Mouse (Mus musculus): Measurements from ENCODE around the gene Clcn1. TPM values are rescaled to one million over a fixed set of nuclear protein-coding genes. Genes with fewer than 3 reads are reported as not detected.

Gene Clcn1
- polyA plus RNA-seq, 1 experiment from 2014 or later, result 0.29 TPM

DNA sequence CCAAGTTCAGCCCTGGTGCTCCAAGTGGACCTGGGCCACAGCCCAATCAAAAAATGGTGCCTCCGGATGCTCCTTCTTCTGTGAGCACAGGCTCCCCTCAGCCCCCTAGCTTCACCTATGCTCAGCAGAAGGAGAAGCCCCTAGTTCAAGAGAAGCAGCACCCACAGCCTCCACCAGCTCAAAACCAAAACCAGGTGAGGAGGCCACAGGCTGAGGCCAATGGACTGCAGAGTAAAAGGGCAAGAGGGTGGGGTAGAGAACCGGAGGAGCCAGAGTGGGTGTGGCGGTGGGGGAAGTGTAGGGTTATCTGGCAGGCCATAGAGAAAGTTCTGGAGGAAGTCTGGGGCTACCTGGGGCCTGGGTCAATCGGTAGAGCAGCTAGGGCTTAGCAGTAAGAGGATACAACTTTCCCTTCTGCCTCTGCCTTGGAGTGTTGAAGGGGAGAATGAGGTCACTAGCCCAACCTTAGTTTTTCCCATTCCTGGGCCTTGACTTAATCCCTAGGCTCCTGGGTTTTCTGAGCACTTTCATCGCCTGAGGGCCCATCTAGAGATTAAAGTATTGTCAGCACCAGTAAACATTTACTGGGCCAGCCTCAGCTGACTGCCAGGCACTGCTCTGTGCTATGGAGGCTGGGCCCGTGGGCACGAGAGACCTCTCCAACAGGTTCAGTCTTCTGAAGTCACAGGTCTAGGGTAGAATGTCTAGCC is 65.4 kb downstream of the Clcn1 start:
- DNase-seq (ENCODE audit: low spot score), result no peak
- ATAC-seq (replicated peaks; ENCODE audit: low FRiP score, low read depth), result no peak
- H3K4me3 ChIP-seq (replicated peaks; ENCODE audit: low read depth, low read length), result peak overlapping the region; percentile 80
- H3K27me3 ChIP-seq (ENCODE audit: insufficient read depth, low read length), result no peaks in the 10 kb centered on the region
- TF ChIP-seq CTCF (IDR thresholded peaks at IDR 0.05; ENCODE audit: low read depth), result no peak
- 62% methylated on average over 7 of the region's 7 CpGs for WGBS
- H3K27ac ChIP-seq, result no peak overlapping the region; the same call in 1 of the 2 replicates
- H3K4me1 ChIP-seq (replicated peaks; ENCODE audit: insufficient read depth, low read length), result peaks cover 38% of the 10 kb centered on the region
- H3K9ac ChIP-seq (ENCODE audit: low read depth, low read length), result peak overlapping the region; percentile 91; the same call in 1 of the 2 replicates
- peak overlapping the region; percentile 85 for H3K4me2 ChIP-seq (ENCODE audit: low read length)
- H3K9me3 ChIP-seq (replicated peaks; ENCODE audit: low read length), result no peaks in the 10 kb centered on the region
- H3K36me3 ChIP-seq (ENCODE audit: insufficient read depth, low read length), result peaks cover 18% of the 10 kb centered on the region

DNA sequence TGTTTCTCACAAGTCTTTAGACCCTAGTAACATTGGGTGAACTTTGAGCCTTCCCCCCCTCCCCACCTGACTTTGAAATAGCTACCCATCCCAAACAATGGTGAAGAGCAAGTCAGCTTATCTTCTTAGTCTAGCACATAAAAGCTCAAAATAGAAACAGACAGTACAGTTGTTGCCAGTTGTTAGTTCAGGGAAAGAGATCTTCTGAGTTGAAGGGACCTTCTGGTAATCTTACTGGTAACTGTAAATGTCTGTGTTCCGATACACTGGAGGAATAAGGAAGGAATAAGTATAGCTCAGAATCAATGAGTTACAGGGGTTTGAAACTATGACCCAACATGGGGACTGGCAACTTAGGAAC is 66.0 kb downstream of the Clcn1 start:
- TF ChIP-seq CTCF (IDR thresholded peaks at IDR 0.05; ENCODE audit: low read depth), result no peak
- H3K4me3 ChIP-seq (replicated peaks; ENCODE audit: low read depth, low read length), result no peak overlapping the region
- H3K9ac ChIP-seq (ENCODE audit: low read depth, low read length), result no peak overlapping the region
- DNase-seq (ENCODE audit: low spot score), result no peak
- H3K36me3 ChIP-seq (ENCODE audit: insufficient read depth, low read length), result peaks cover 23% of the 10 kb centered on the region
- H3K27me3 ChIP-seq (ENCODE audit: insufficient read depth, low read length), result no peaks in the 10 kb centered on the region
- no peak overlapping the region; the same call in 1 of the 2 replicates for H3K27ac ChIP-seq
- peak overlapping the region; percentile 85 for H3K4me2 ChIP-seq (ENCODE audit: low read length)
- WGBS, result 85% methylated on average over 1 of the region's 1 CpGs
- ATAC-seq (replicated peaks; ENCODE audit: low FRiP score, low read depth), result no peak
- H3K9me3 ChIP-seq (replicated peaks; ENCODE audit: low read length), result no peaks in the 10 kb centered on the region
- H3K4me1 ChIP-seq (replicated peaks; ENCODE audit: insufficient read depth, low read length), result peaks cover 38% of the 10 kb centered on the region

DNA sequence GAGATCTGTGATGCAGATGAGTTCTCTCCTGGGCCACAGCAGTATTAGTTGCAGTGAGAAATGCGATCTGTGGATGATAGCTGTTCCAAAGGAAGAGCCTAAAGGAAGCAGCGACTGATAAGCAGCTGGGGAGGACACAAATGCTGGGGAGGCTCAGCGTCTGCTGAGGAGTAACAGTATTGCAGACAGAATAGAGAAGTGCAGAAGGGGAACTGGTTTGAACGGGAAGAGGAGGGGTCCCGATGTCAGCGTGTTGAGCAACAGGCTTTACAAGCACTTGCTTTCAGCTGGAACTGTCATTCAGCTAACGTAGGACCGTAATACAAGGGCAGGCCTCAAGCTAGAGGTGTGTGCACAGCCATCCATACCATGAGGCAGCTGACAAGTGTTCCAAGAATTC is 66.7 kb downstream of the Clcn1 start:
- no peaks in the 10 kb centered on the region for H3K9me3 ChIP-seq (replicated peaks; ENCODE audit: low read length)

DNA sequence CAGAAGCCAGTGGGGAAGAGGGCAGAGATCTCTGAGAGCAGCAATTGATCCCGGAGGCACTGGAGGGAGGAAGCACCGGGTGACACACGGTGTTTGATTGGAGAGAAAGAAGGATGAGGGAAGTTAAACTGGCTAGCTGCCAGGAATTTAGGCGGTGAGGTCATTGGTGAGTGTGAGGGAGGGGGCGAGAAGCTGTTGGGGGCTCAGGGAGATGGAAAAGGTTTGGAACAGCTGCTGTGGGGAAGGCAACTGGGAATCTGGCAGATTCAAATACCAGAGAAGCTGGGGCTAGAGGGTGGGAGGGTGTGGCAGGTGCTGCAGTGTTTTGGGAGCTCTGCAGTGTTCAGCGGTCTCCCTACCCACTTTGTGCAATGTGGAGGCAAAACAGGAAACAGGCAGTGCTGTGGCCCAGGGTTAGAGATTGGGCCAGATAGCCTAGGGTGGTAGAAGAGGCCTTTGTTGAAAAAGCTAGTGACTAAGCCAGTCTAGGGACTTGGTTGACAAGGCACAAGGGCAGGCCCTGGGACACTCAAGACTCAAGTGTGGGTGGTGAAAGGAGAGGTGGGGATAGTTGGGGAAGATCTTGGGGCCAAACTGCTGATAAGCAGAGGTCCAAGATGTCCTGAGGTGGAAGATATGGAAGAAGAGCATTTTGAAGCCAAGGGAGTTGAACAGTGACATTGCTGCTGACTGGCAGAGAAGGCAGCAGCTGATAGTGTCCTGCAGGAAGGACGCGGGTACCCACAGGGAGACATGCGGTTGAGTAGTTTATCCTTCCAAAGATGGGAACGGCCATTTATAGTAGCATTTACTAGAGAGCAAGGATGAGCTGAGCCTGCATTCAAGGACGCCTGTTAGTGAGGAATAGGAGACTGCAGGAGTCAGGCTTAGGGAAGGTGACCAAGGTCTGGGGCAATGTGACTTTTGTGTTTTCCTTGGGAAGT is 67.9 kb downstream of the Clcn1 start:
- 51% methylated on average over 11 of the region's 11 CpGs for WGBS
- H3K9ac ChIP-seq (ENCODE audit: low read depth, low read length), result no peak overlapping the region
- H3K36me3 ChIP-seq (ENCODE audit: insufficient read depth, low read length), result peaks cover 42% of the 10 kb centered on the region

More for the DNA sequence above, 66.7 kb downstream of the Clcn1 start:
- no peak overlapping the region for H3K4me3 ChIP-seq (replicated peaks; ENCODE audit: low read depth, low read length)
- DNase-seq (ENCODE audit: low spot score), result no peak
- peaks cover 38% of the 10 kb centered on the region for H3K4me1 ChIP-seq (replicated peaks; ENCODE audit: insufficient read depth, low read length)
- no peak overlapping the region for H3K27ac ChIP-seq
- peak overlapping the region; percentile 85; the same call in 1 of the 2 replicates for H3K4me2 ChIP-seq (ENCODE audit: low read length)
- TF ChIP-seq CTCF (IDR thresholded peaks at IDR 0.05; ENCODE audit: low read depth), result no peak
- no peak for ATAC-seq (replicated peaks; ENCODE audit: low FRiP score, low read depth)
- WGBS, result 59% methylated on average over 8 of the region's 8 CpGs
- H3K27me3 ChIP-seq (ENCODE audit: insufficient read depth, low read length), result no peaks in the 10 kb centered on the region
- peaks cover 31% of the 10 kb centered on the region for H3K36me3 ChIP-seq (ENCODE audit: insufficient read depth, low read length)
- H3K9ac ChIP-seq (ENCODE audit: low read depth, low read length), result no peak overlapping the region

DNA sequence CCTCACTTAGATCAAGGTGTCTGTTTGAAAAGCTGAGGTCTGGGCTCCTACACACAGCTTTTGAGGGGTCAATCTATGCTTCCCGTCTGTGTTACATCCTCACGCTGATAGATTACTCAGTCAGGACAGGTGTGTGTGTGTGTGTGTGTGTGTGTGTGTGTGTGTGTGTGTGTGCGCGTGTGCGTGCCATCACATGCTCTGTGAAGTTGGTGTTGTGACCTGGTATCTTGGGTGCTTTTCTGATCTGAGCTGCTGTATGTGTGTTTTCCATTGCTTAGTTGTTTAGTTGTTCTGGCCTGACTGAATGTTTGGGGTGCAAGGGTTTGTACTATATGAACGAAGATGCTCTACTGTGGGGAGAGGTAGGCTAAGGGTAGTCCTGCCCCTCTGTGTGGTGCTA is 68.9 kb downstream of the Clcn1 start:
- H3K36me3 ChIP-seq (ENCODE audit: insufficient read depth, low read length), result peaks cover 51% of the 10 kb centered on the region
- no peak for TF ChIP-seq CTCF (IDR thresholded peaks at IDR 0.05; ENCODE audit: low read depth)
- H3K4me1 ChIP-seq (replicated peaks; ENCODE audit: insufficient read depth, low read length), result peaks cover 38% of the 10 kb centered on the region
- H3K4me2 ChIP-seq (ENCODE audit: low read length), result no peak overlapping the region
- no peaks in the 10 kb centered on the region for H3K9me3 ChIP-seq (replicated peaks; ENCODE audit: low read length)
- H3K9ac ChIP-seq (ENCODE audit: low read depth, low read length), result no peak overlapping the region
- 93% methylated on average over 6 of the region's 6 CpGs for WGBS
- DNase-seq (ENCODE audit: low spot score), result no peak
- no peaks in the 10 kb centered on the region for H3K27me3 ChIP-seq (ENCODE audit: insufficient read depth, low read length)
- no peak overlapping the region for H3K27ac ChIP-seq
- no peak overlapping the region for H3K4me3 ChIP-seq (replicated peaks; ENCODE audit: low read depth, low read length)
- no peak for ATAC-seq (replicated peaks; ENCODE audit: low FRiP score, low read depth)

More for the DNA sequence above, 67.9 kb downstream of the Clcn1 start:
- no peaks in the 10 kb centered on the region for H3K9me3 ChIP-seq (replicated peaks; ENCODE audit: low read length)
- no peak for DNase-seq (ENCODE audit: low spot score)
- no peak overlapping the region for H3K4me3 ChIP-seq (replicated peaks; ENCODE audit: low read depth, low read length)
- H3K27ac ChIP-seq, result no peak overlapping the region
- TF ChIP-seq CTCF (IDR thresholded peaks at IDR 0.05; ENCODE audit: low read depth), result no peak
- no peak for ATAC-seq (replicated peaks; ENCODE audit: low FRiP score, low read depth)
- H3K4me2 ChIP-seq (ENCODE audit: low read length), result peak overlapping the region; percentile 27
- H3K4me1 ChIP-seq (replicated peaks; ENCODE audit: insufficient read depth, low read length), result peaks cover 38% of the 10 kb centered on the region
- H3K27me3 ChIP-seq (ENCODE audit: insufficient read depth, low read length), result no peaks in the 10 kb centered on the region

DNA sequence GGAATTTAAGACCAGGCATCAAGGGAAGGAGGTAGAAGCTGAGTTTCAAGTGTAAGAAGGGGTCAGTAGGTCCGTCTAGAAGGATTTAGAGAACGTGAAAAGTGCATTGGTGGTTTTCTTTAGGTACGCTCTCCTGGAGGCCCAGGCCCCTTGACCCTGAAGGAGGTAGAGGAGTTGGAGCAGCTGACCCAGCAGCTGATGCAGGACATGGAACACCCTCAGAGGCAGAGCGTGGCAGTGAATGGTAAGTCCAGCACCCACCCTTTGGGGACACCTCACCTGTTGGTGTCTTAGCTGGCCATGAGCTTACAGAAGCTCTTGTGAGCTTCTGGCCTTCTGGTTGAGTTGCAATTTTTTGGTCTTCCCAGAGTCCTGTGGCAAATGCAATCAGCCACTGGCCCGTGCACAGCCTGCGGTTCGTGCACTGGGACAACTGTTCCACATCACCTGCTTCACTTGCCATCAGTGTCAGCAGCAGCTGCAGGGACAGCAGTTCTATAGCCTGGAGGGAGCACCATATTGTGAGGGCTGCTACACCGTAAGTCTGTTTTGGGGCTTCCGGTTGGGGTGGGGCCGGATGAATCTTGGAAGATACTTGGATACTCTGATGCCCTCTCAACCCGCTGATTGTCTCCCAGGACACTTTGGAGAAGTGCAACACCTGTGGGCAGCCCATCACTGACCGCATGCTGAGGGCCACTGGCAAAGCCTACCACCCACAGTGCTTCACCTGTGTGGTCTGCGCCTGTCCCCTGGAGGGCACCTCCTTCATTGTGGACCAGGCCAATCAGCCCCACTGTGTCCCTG is 69.5 kb downstream of the Clcn1 start:
- no peaks in the 10 kb centered on the region for H3K9me3 ChIP-seq (replicated peaks; ENCODE audit: low read length)
- no peak overlapping the region for H3K4me2 ChIP-seq (ENCODE audit: low read length)
- 91% methylated on average over 13 of the region's 13 CpGs for WGBS
- H3K27ac ChIP-seq, result no peak overlapping the region
- H3K36me3 ChIP-seq (ENCODE audit: insufficient read depth, low read length), result peaks cover 55% of the 10 kb centered on the region
- no peaks in the 10 kb centered on the region for H3K27me3 ChIP-seq (ENCODE audit: insufficient read depth, low read length)
- H3K4me3 ChIP-seq (replicated peaks; ENCODE audit: low read depth, low read length), result no peak overlapping the region
- peaks cover 35% of the 10 kb centered on the region for H3K4me1 ChIP-seq (replicated peaks; ENCODE audit: insufficient read depth, low read length)
- ATAC-seq (replicated peaks; ENCODE audit: low FRiP score, low read depth) (no peak), DNase-seq (ENCODE audit: low spot score) (no peak)
- no peak for TF ChIP-seq CTCF (IDR thresholded peaks at IDR 0.05; ENCODE audit: low read depth)
- no peak overlapping the region for H3K9ac ChIP-seq (ENCODE audit: low read depth, low read length)

Measured in kidney, postnatal 0 days (tissue).